Mouse (Mus musculus): ENCODE results near the gene Igsf1.

Gene Igsf1

DNA sequence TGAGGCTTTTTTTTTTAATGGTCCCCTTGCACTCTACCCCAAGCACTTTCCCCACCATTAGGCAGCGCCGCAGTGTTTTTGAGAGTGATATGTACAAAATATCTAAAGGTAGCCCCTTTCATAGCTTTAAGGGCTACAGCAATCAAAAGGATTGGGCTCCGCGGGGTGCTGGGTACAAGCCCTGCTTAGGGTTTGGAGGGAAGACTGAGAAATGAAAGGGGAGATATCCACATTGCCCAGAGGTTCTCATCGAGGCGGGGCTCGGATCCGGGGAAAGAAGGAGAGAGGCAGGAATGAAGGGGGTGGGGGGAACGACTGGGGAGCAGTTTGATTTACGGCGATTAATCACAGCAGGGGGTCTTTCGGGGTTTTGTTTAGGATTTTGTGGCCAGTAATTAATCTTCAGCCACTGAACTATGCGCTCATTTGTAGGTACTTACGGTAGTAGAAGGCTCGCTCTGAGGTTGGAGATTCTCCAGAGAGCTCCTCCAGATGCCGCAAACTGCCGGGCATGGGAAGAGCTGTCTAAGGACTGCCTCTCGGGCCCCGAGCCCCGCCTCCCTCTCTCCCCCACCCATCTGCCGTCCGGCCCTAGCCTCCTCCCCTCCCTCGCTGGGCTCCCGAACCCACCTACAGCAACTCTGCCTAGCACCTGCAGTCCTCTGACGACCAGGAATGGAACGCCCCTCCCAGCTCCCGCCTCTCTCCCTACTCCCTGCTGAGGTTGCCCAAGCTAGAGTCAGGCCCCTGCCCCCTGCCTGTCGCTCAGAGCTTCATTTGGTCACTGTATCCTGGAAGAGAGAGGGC is at the start of gene Igsf1:
TSS of gene Igsf1 (minus strand) at position 537 of the 807 bp plus-strand sequence.
- DNase-seq (ENCODE audit: low read depth, low spot score): peak; percentile 87

DNA sequence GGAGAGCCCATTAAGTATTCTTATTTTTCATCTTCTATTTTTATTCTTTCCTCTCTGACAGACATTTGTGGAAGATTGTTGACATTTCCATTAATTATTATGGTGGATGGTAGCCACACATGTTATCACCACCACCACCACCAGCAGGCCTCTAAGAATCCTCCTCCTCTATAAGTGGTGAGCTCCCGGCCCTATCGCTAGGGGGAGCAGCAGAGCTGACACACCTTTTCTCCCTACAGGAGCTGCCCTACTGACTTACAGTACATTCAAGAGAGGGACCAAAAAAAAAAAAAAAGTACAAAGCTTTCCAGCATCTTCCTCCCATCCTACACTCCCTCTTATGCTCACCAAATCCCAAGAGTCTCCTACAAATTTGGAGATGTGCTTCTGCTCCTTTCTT is 26.7 kb downstream of the Igsf1 start:
- peak; percentile 21 for DNase-seq (ENCODE audit: low read depth, low spot score)

DNA sequence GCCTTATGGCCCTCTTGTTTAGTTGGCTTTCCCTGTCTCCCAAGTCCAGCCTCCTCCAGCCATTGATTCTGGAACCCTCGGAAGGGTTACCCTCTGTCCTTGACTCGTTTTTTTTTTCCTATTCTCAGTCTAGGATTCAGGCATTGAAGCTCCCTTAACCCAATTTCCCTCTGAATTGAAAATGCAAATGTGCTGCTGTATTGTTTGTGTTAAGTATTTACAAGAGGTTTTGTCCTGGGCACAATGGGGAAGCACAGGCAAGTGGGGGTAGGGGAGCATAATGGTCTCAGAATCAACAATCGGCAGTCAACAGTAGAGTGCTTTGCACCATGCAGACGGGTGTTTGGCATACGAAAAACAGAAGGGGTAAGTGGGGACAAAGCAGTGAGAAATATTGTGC is 52.4 kb downstream of the Igsf1 start:
- peak; percentile 80 for DNase-seq (ENCODE audit: low read depth, low spot score)

DNA sequence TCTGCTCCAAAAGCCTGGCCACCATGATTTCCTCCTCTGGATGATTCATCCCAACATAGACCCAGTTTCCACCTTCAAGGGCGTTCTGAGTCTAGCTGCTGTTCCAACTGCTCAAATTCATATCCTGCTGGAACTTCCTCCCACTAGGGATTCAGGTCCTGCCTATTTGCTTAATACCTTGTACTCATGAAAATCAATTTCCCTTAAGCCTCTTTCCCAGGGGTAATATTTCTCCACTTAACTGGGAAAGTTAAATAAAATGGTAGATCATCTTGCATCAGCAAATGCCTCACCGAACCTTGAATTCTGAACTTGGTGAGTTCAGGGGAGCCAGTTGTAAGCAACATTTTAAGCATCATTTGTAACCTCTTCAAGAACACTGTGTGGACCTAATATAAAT is 62.6 kb downstream of the Igsf1 start, which contains the start of gene Olfr1321:
TSS of gene Olfr1321 (minus strand) at position 101 of the 400 bp plus-strand sequence.
- no peak for DNase-seq (ENCODE audit: low read depth, low spot score)

Data from ZHBTc4 (cell line).